Mouse (Mus musculus) bone marrow, adult 2 months (tissue): Measurements from ENCODE around the gene Vps26c.

ENCODE experiments used
- CTCF ChIP-seq: fragments of 200-500 bp; IDR thresholded peaks from 2 replicates; pipeline ENCODE4 v1.5.1; 2011; ENCODE audit warnings: low read length, control low read depth; ENCODE audit not compliant: control insufficient read depth, insufficient read depth
- POLR2A ChIP-seq: fragments of 200-500 bp; IDR thresholded peaks from 2 replicates; pipeline ENCODE4 v1.6.1; 2011; ENCODE audit warnings: low read depth, mild to moderate bottlenecking, control low read depth, low read length, borderline replicate concordance; ENCODE audit not compliant: control insufficient read depth

DNA sequence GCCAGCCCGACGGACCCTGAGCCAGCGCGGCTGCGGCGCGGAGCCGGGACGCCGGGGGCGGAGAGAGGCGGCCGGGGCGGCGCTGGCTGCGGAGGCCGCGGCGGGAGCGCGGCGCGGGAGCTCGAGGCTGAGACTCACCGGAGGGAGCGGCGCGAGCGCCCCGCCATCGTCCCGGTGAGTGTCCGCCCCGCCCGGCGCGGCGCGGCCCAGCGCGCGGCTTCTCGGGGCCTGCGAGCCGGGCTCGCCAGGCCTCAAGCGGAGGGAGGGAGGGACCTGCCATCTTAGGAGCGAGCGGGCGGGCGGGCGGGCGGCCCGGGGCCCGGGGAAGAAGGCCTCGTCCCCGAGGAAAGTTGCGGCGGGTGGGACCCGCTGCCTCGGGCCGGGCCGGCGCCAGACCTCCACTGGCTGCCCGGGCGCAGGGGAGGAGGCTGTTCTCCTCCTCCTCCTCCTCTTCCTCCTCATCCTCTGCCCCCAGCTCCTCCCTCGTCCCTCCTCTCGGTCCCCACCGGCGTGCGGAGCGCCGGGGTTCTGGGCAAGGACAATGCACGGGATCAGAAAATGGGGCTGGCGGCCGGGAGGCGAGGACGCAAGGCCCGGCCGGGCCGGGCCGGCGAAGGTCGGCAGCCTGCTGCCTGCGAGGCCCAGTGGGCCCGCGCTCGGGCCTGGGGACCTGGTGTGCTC is 43.9 kb upstream of the Vps26c start:
- no peak for TF ChIP-seq CTCF
- peak; percentile 57; the same call in 1 of the 2 replicates for TF ChIP-seq POLR2A
